Mouse (Mus musculus): ENCODE measurements around the gene Ndufs1.

DNA sequence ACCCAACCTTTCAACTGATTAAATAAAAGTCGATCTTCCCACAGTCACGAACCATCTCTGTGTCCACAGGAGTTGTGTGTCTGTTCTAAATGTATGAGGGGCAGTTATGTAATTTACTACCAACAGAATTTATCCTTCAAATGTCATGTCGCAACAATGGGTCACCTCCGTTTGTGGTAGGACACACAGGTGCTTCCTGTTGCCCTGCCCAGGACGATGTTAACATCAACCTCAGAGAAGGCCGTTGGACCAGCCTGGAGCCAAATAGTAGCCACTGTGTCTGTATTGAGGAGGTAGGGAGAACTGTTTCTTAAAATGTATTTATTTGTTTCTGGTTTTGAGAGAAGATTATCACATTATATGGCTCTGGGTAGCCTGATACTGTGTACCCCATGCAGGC is 54.6 kb downstream of the Ndufs1 start:
- TF ChIP-seq CTCF (IDR thresholded peaks at IDR 0.05; ENCODE audit: low read depth) (no peak), EP300 (IDR thresholded peaks at IDR 0.05; ENCODE audit: low read depth) (peak; percentile 35; the same call in 1 of the 2 replicates)
